Mouse (Mus musculus): Measurements from ENCODE around the gene Mndal.
"Not testable (repeated sequence)": the region's sequence is repeated elsewhere in the genome, so short reads cannot be mapped to it uniquely, and the experiment has no call there.

DNA sequence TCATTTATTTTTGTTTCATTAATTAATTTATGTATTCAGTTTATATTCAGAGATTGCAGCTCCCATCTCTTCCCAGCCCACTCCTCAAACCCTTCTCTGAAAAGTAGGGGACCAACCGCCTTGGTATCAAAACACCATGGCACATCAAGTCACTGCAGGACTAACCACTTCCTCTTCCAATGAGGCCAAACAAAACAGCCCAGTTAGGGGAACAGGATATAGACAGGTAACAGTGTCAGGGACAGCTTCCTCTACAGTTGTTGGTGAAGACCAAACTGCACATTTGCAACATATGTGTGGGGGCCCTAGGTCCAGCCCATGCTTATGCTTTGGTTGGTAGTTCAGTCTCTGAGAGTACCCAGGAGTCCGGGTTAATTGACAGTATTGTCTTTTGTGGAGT lies 6.8 kb upstream of the Mndal start:
- not testable (repeated sequence) for TF ChIP-seq POLR2A (IDR thresholded peaks at IDR 0.05; ENCODE audit: control insufficient read depth, extremely low read depth, insufficient read depth, low read length, poor library complexity); CTCF (IDR thresholded peaks at IDR 0.05; ENCODE audit: borderline replicate concordance, control insufficient read depth, extremely low read depth, insufficient read depth, low read length, poor library complexity)
